Mouse (Mus musculus): ENCODE measurements around the gene Kcnk1.
A peak's percentile ranks its signal among the peaks of the same experiment; 100 is the strongest.

The Kcnk1 gene

GRCm38 (mm10) chr8:125996980-125997379 is 2.0 kb downstream of the Kcnk1 start:
- peak; percentile 11 to 29 for DNase-seq

- no peak for DNase-seq
Observed at GRCm38 (mm10) chr8:125997550-125997949, 2.6 kb downstream of the Kcnk1 start.

- DNase-seq, result no peak
Observed at GRCm38 (mm10) chr8:125999842-126000395, 4.9 kb downstream of the Kcnk1 start.

- no peak for DNase-seq
Observed at GRCm38 (mm10) chr8:126003546-126003945, 8.6 kb downstream of the Kcnk1 start.

- no peak for DNase-seq
Observed at GRCm38 (mm10) chr8:126004953-126005352, 10.0 kb downstream of the Kcnk1 start.

- no peak for DNase-seq
Observed at GRCm38 (mm10) chr8:126006310-126006990, 11.5 kb downstream of the Kcnk1 start.

- DNase-seq, result no peak
Observed at GRCm38 (mm10) chr8:126007538-126008330, 12.8 kb downstream of the Kcnk1 start.

- DNase-seq, result no peak
Observed at GRCm38 (mm10) chr8:126008945-126009344, 14.0 kb downstream of the Kcnk1 start.

GRCm38 (mm10) chr8:126010900-126011299 is 15.9 kb downstream of the Kcnk1 start:
- peak; percentile 29 to 50 for DNase-seq

GRCm38 (mm10) chr8:126012334-126012733 is 17.4 kb downstream of the Kcnk1 start:
- DNase-seq, result no peak

GRCm38 (mm10) chr8:126013646-126014045 is 18.7 kb downstream of the Kcnk1 start:
- no peak for DNase-seq

GRCm38 (mm10) chr8:126021932-126022331 is 27.0 kb downstream of the Kcnk1 start:
- DNase-seq, result no peak

- no peak for DNase-seq
Observed at GRCm38 (mm10) chr8:126023706-126024305, 28.8 kb downstream of the Kcnk1 start.

- no peak for DNase-seq
Observed at GRCm38 (mm10) chr8:126024891-126025290, 29.9 kb downstream of the Kcnk1 start.

- no peak for DNase-seq
Observed at GRCm38 (mm10) chr8:126026121-126026520, 31.2 kb downstream of the Kcnk1 start.

GRCm38 (mm10) chr8:126026584-126026983 is 31.6 kb downstream of the Kcnk1 start:
- DNase-seq, result peak; percentile 41 to 73

GRCm38 (mm10) chr8:126027486-126027885 is 32.5 kb downstream of the Kcnk1 start:
- DNase-seq, result peak; percentile 15 to 40

GRCm38 (mm10) chr8:126028941-126029340 is 34.0 kb downstream of the Kcnk1 start:
- peak; percentile 52 to 60 for DNase-seq

GRCm38 (mm10) chr8:126032776-126033175 is 37.8 kb downstream of the Kcnk1 start:
- DNase-seq, result no peak

- DNase-seq, result no peak
Observed at GRCm38 (mm10) chr8:126035046-126035445, 40.1 kb downstream of the Kcnk1 start.

- DNase-seq, result no peak
Observed at GRCm38 (mm10) chr8:126036340-126036739, 41.4 kb downstream of the Kcnk1 start.

GRCm38 (mm10) chr8:126045751-126046150 is 50.8 kb downstream of the Kcnk1 start:
- no peak for DNase-seq

- no peak for DNase-seq
Observed at GRCm38 (mm10) chr8:126053911-126054310, 58.9 kb downstream of the Kcnk1 start.

Measured in kidney, postnatal 36 days (tissue).